Comparison of ENCODE assay signal across 29 mouse cellular contexts in the genomic region with DNA sequence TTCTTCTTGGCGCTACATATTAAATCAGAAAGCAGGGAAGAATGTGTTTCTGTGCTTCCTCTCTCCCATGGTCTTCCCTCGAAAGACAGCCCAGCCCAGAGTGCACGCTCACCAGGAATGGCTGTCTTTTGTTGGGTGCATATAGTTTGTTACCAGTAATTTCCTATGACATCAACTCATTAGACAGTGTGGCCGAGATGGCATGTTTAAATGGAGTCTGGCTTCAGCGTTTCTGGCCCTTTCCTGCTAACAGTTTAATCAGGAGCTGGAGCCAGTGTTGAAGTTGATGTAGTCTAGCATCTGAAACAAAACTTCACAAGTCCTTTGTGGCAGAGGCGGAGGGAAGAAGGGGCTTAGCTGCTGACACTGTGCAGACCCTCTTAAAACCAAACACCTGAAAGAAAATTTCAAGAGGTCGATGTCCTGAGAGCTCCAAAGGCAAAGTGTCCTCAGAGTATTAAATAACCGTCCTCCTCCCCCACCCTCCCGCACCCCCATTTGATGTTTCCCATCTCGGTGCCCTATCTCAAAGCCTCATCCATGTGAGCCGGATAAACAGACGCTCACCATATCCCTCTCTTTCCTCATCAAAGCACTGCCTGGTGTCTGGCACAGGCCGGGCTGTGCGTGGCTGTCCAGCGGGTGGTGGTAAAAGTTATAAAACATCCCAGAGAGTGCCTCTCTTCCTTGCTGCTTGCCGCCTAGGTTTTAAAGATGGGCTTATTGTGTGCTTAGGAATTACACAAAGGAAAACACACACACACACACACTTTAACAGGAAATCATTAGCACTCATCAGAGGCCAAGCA.
DNase-seq lines count a peak whose midpoint lies in the region; ATAC-seq lines count a peak whose summit lies in the region.
"Had no signal": no experiment of that assay in that cellular context is flagged by ENCODE, and none has a peak within 500 bp of the region (broad histone marks: within the 10 kb centered on the region; RNA-seq: fewer than 3 reads in every experiment).

No protein-coding gene starts in this region.

- ATAC-seq in hindbrain, embryonic 12.5 days (ENCODE audit: low FRiP score): no peak
- no peak for ATAC-seq in midbrain, embryonic 14.5 days (ENCODE audit: low FRiP score, low TSS enrichment)
- no peak for ATAC-seq in midbrain, embryonic 16.5 days
- ATAC-seq: CD4-positive, CD25-positive, alpha-beta regulatory T cell, adult 4 months had no signal

- H3K4me1 ChIP-seq in hindbrain, embryonic 10.5 days (replicated peaks): peaks cover 70% of the 10 kb centered on the region
- H3K4me1 ChIP-seq in hindbrain, embryonic 12.5 days: peaks cover 32% of the 10 kb centered on the region
- peaks cover 30% of the 10 kb centered on the region; the same call in 1 of the 2 replicates for H3K4me1 ChIP-seq in midbrain, embryonic 14.5 days (ENCODE audit: control insufficient read depth, insufficient read depth, low read length)
- H3K4me1 ChIP-seq in midbrain, embryonic 16.5 days (ENCODE audit: control insufficient read depth, insufficient read depth, low read length): 0 out of 2 replicates have a peak, but pooled peaks cover 6% of the 10 kb centered on the region
- H3K4me1 ChIP-seq in limb, embryonic 10.5 days: peaks cover 54% of the 10 kb centered on the region

- H3K27me3 ChIP-seq in hindbrain, embryonic 10.5 days (ENCODE audit: insufficient read depth, poor library complexity, severe bottlenecking): peaks cover 93% of the 10 kb centered on the region
- peaks cover 42% of the 10 kb centered on the region for H3K27me3 ChIP-seq in hindbrain, embryonic 12.5 days
- peaks cover 21% of the 10 kb centered on the region for H3K27me3 ChIP-seq in midbrain, embryonic 14.5 days (ENCODE audit: control insufficient read depth, insufficient read depth, low read length)
- H3K27me3 ChIP-seq in midbrain, embryonic 16.5 days (ENCODE audit: control insufficient read depth, insufficient read depth, low read depth, low read length): no peaks in the 10 kb centered on the region; the same call in none of the 2 replicates
- peaks cover 94% of the 10 kb centered on the region for H3K27me3 ChIP-seq in limb, embryonic 10.5 days (ENCODE audit: low read depth, poor library complexity, severe bottlenecking)
- H3K27me3 ChIP-seq: heart, embryonic 15.5 days had no signal

- H3K9ac ChIP-seq in hindbrain, embryonic 12.5 days: no peak overlapping the region
- H3K9ac ChIP-seq in midbrain, embryonic 14.5 days (replicated peaks; ENCODE audit: low read length): no peak overlapping the region
- no peak overlapping the region for H3K9ac ChIP-seq in midbrain, embryonic 16.5 days (ENCODE audit: low read depth, low read length)
- H3K9ac ChIP-seq: forebrain, embryonic 12.5 days; heart, embryonic 15.5 days; hindbrain, embryonic 13.5 days; liver, embryonic 14.5 days; neural tube, embryonic 12.5 days had no signal

- H3K36me3 ChIP-seq in hindbrain, embryonic 10.5 days: 0 out of 2 replicates have a peak, but pooled peaks cover 3% of the 10 kb centered on the region
- no peaks in the 10 kb centered on the region for H3K36me3 ChIP-seq in hindbrain, embryonic 12.5 days
- no peaks in the 10 kb centered on the region for H3K36me3 ChIP-seq in midbrain, embryonic 14.5 days (ENCODE audit: control insufficient read depth, insufficient read depth, low read length)
- no peaks in the 10 kb centered on the region for H3K36me3 ChIP-seq in midbrain, embryonic 16.5 days (ENCODE audit: control insufficient read depth, insufficient read depth, low read length)
- peaks cover 2% of the 10 kb centered on the region; the same call in 1 of the 2 replicates for H3K36me3 ChIP-seq in limb, embryonic 10.5 days
- H3K36me3 ChIP-seq: forebrain, embryonic 12.5 days; heart, embryonic 10.5 days; heart, embryonic 15.5 days; hindbrain, embryonic 13.5 days; neural tube, embryonic 12.5 days had no signal

- H3K27ac ChIP-seq in hindbrain, embryonic 10.5 days: peak overlapping the region; percentile 79
- no peak overlapping the region for H3K27ac ChIP-seq in hindbrain, embryonic 12.5 days
- H3K27ac ChIP-seq in midbrain, embryonic 14.5 days (replicated peaks; ENCODE audit: low read depth, low read length): peak overlapping the region; percentile 32; the same call in 1 of the 2 replicates
- no peak overlapping the region for H3K27ac ChIP-seq in midbrain, embryonic 16.5 days (ENCODE audit: low read length)
- peak overlapping the region; percentile 51 for H3K27ac ChIP-seq in limb, embryonic 10.5 days
- H3K27ac ChIP-seq: forebrain, embryonic 12.5 days; heart, embryonic 10.5 days; heart, embryonic 15.5 days; hindbrain, embryonic 13.5 days; layer of hippocampus, adult 2 months; liver, embryonic 14.5 days; macrophage; neural tube, embryonic 12.5 days had no signal

- H3K4me3 ChIP-seq in hindbrain, embryonic 10.5 days: no peak overlapping the region
- H3K4me3 ChIP-seq in hindbrain, embryonic 12.5 days: no peak overlapping the region
- no peak overlapping the region for H3K4me3 ChIP-seq in midbrain, embryonic 14.5 days (replicated peaks; ENCODE audit: low read depth, low read length)
- no peak overlapping the region for H3K4me3 ChIP-seq in midbrain, embryonic 16.5 days (ENCODE audit: low read depth, low read length)
- H3K4me3 ChIP-seq in limb, embryonic 10.5 days: no peak overlapping the region
- H3K4me3 ChIP-seq: erythroblast, embryonic 14.5 days; forebrain, embryonic 12.5 days; heart, embryonic 10.5 days; heart, embryonic 15.5 days; hindbrain, embryonic 13.5 days; layer of hippocampus, adult 2 months; neural tube, embryonic 12.5 days had no signal

- DNase-seq in hindbrain, embryonic 10.5 days (ENCODE audit: low spot score): no peak
- DNase-seq in midbrain, embryonic 14.5 days: peak; percentile 19
- no peak for DNase-seq in limb, embryonic 10.5 days (ENCODE audit: low spot score)
- no peak for DNase-seq in adrenal gland, adult 8-10 months
- DNase-seq in layer of hippocampus, postnatal 14 days (ENCODE audit: low spot score in 2 of 2): no peak
- DNase-seq: adrenal gland, postnatal 36 days; cerebellum, adult 18-20 months; cerebellum, postnatal 10 days; gastrocnemius, postnatal 14 days; kidney, adult 18-20 months; kidney, postnatal 36 days; left cerebral cortex, postnatal 4 days; liver; lung, adult 2 months; lung, postnatal 10 days; right cerebral cortex, postnatal 14 days; thymus, postnatal 4 days had no signal

- no peaks in the 10 kb centered on the region for H3K9me3 ChIP-seq in hindbrain, embryonic 10.5 days
- H3K9me3 ChIP-seq in hindbrain, embryonic 12.5 days (replicated peaks): no peaks in the 10 kb centered on the region
- H3K9me3 ChIP-seq in midbrain, embryonic 14.5 days (ENCODE audit: control insufficient read depth, low read length): no peaks in the 10 kb centered on the region
- H3K9me3 ChIP-seq in midbrain, embryonic 16.5 days (replicated peaks; ENCODE audit: control insufficient read depth, low read length, poor library complexity, severe bottlenecking): no peaks in the 10 kb centered on the region
- H3K9me3 ChIP-seq in limb, embryonic 10.5 days (replicated peaks): no peaks in the 10 kb centered on the region
- H3K9me3 ChIP-seq: forebrain, embryonic 12.5 days; heart, embryonic 10.5 days; heart, embryonic 15.5 days; hindbrain, embryonic 13.5 days; neural tube, embryonic 12.5 days had no signal

- no peak overlapping the region for H3K4me2 ChIP-seq in hindbrain, embryonic 12.5 days (replicated peaks)
- H3K4me2 ChIP-seq in midbrain, embryonic 14.5 days (ENCODE audit: low read length): no peak overlapping the region
- H3K4me2 ChIP-seq in midbrain, embryonic 16.5 days (ENCODE audit: low read length): no peak overlapping the region
- H3K4me2 ChIP-seq: heart, embryonic 15.5 days; hindbrain, embryonic 13.5 days had no signal

- 37% methylated on average over 16 of the region's 16 CpGs for WGBS in hindbrain, embryonic 10.5 days
- WGBS in hindbrain, embryonic 12.5 days: 37% methylated on average over 16 of the region's 16 CpGs
- 23% methylated on average over 16 of the region's 16 CpGs for WGBS in midbrain, embryonic 14.5 days
- WGBS in midbrain, embryonic 16.5 days: 34% methylated on average over 16 of the region's 16 CpGs
- WGBS in limb, embryonic 10.5 days: 13% methylated on average over 16 of the region's 16 CpGs

Comparison
In these comparisons a context has a peak if more than half of its experiments do, and no peak if none do; other contexts are left out.
1. H3K27ac ChIP-seq: peak in hindbrain, embryonic 10.5 days (single experiment), midbrain, embryonic 14.5 days (single experiment) and limb, embryonic 10.5 days (single experiment); none in hindbrain, embryonic 12.5 days (single experiment) and midbrain, embryonic 16.5 days (single experiment).